Mouse (Mus musculus): Measurements from ENCODE around the gene Myl7.

DNA sequence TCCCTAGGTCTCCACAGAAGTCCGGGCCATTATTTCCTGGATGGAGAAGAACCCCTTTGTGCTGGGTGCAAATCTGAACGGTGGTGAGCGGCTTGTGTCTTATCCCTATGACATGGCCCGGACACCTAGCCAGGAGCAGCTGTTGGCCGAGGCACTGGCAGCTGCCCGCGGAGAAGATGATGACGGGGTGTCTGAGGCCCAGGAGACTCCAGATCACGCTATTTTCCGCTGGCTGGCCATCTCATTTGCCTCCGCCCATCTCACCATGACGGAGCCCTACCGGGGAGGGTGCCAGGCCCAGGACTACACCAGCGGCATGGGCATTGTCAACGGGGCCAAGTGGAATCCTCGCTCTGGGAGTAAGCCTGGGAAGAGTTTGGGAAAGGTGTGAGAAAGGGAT is 28.5 kb downstream of the Myl7 start:
- no peak for TF ChIP-seq POLR2A (IDR thresholded peaks at IDR 0.05; ENCODE audit: insufficient read depth, low read length)
- TF ChIP-seq CTCF (IDR thresholded peaks at IDR 0.05; ENCODE audit: low read depth, low read length), result no peak
- TF ChIP-seq EP300 (IDR thresholded peaks at IDR 0.05; ENCODE audit: insufficient read depth, low read depth, low read length), result no peak
